Mouse (Mus musculus): Measurements from ENCODE around the gene Stk36.

DNA sequence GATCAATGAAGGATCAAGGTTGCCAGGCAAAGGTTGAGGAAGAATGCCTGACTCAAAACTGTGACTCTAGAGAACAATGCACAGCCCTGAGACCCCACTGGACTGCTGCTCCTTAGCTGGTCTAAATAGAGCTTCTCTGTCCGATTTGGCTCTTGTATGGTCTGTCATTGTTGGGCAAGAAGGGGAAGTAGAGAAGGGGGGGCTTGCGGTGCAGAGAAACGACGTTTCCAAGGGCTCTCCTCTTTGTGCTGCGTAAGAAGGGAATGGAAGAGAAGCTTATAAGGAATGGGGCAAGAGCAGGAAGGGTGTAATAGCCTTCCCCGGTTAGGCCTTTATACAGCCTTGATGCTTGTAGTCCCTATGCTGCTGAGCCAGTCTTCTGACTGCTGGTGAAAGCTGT is 35.4 kb upstream of the Stk36 start:
- TF ChIP-seq POLR2A (IDR thresholded peaks at IDR 0.05; ENCODE audit: borderline replicate concordance, control insufficient read depth, low read depth, low read length), result no peak
- no peak for TF ChIP-seq CTCF (IDR thresholded peaks at IDR 0.05; ENCODE audit: control insufficient read depth, insufficient read depth, low read length)

All from bone marrow, adult 2 months (tissue).